Mouse (Mus musculus) layer of hippocampus, adult 9-11 months (tissue): ENCODE measurements around the gene Lsm2.
"Not testable (repeated sequence)": the region's sequence is repeated elsewhere in the genome, so short reads cannot be mapped to it uniquely, and the experiment has no call there.

Experiments used
- DNase-seq: peaks from one replicate; pipeline ENCODE4 v3.0.0; 2022

Lsm2 gene

DNA sequence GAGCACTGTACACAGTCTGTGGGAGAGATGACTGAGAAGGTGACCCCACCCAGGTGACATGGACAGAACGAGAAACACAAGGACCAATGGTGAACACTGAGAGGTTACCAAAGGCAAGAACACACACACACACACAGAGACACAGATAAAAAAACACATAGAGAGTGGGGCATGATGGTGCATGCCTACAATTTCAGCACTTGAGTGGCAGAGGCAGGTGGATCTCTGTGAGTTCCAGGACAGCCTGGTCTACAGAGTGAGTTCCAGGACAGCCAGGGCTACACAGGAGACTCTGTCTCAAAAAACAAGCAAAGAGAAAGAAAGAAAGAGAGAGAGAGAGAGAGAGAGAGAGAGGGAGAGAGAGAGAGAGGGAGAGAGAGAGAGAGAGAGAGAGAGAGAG lies 52.0 kb downstream of the Lsm2 start:
- DNase-seq = not testable (repeated sequence)

- DNase-seq = no peak
These were observed 53.2 kb downstream of the Lsm2 start for GRCm38 (mm10) chr17:35034896-35035295.
